Mouse (Mus musculus): ENCODE results near the gene Med13. TPM values are rescaled to one million over a fixed set of nuclear protein-coding genes. Genes with fewer than 3 reads are reported as not detected.

The Med13 gene
- polyA plus RNA-seq, 1 experiment from 2014 or later = 17.4 TPM

GRCm38 (mm10) chr11:86382520-86383157 is 25.2 kb upstream of the Med13 start:
- Histone ChIP-seq H3K27ac (ENCODE audit: low read depth, low read length) (no peak overlapping the region), H3K4me3 (ENCODE audit: low read depth, low read length) (no peak overlapping the region), H3K36me3 (ENCODE audit: control insufficient read depth, insufficient read depth, low read length) (no peaks in the 10 kb centered on the region), H3K9ac (ENCODE audit: low read depth, low read length) (no peak overlapping the region), H3K9me3 (ENCODE audit: control insufficient read depth, low read length) (no peaks in the 10 kb centered on the region), H3K4me1 (replicated peaks; ENCODE audit: control insufficient read depth, insufficient read depth, low read length) (no peaks in the 10 kb centered on the region), H3K4me2 (replicated peaks; ENCODE audit: low read depth, low read length) (no peak overlapping the region), H3K27me3 (ENCODE audit: control insufficient read depth, insufficient read depth, low read length) (no peaks in the 10 kb centered on the region)
- DNase-seq (ENCODE audit: low spot score) (no peak), ATAC-seq (ENCODE audit: low FRiP score) (no peak)
- 90% methylated on average over 10 of the region's 10 CpGs for WGBS

- H3K4me3 ChIP-seq (ENCODE audit: low read depth, low read length) = no peak overlapping the region
- no peaks in the 10 kb centered on the region for H3K27me3 ChIP-seq (ENCODE audit: control insufficient read depth, insufficient read depth, low read length)
- no peak overlapping the region for H3K4me2 ChIP-seq (replicated peaks; ENCODE audit: low read depth, low read length)
- WGBS = 79% methylated on average over 5 of the region's 5 CpGs
- H3K27ac ChIP-seq (ENCODE audit: low read depth, low read length) = no peak overlapping the region
- no peak for ATAC-seq (ENCODE audit: low FRiP score)
- no peaks in the 10 kb centered on the region for H3K4me1 ChIP-seq (replicated peaks; ENCODE audit: control insufficient read depth, insufficient read depth, low read length)
- H3K9me3 ChIP-seq (ENCODE audit: control insufficient read depth, low read length) = no peaks in the 10 kb centered on the region
- DNase-seq (ENCODE audit: low spot score) = no peak
- H3K9ac ChIP-seq (ENCODE audit: low read depth, low read length) = no peak overlapping the region
- no peaks in the 10 kb centered on the region for H3K36me3 ChIP-seq (ENCODE audit: control insufficient read depth, insufficient read depth, low read length)
Observed at GRCm38 (mm10) chr11:86381478-86382091, 24.2 kb upstream of the Med13 start.

- Histone ChIP-seq H3K9me3 (ENCODE audit: control insufficient read depth, low read length) (no peaks in the 10 kb centered on the region), H3K9ac (ENCODE audit: low read depth, low read length) (no peak overlapping the region), H3K27ac (ENCODE audit: low read depth, low read length) (no peak overlapping the region), H3K4me3 (ENCODE audit: low read depth, low read length) (no peak overlapping the region), H3K4me2 (replicated peaks; ENCODE audit: low read depth, low read length) (no peak overlapping the region), H3K4me1 (replicated peaks; ENCODE audit: control insufficient read depth, insufficient read depth, low read length) (no peaks in the 10 kb centered on the region), H3K27me3 (ENCODE audit: control insufficient read depth, insufficient read depth, low read length) (no peaks in the 10 kb centered on the region), H3K36me3 (ENCODE audit: control insufficient read depth, insufficient read depth, low read length) (no peaks in the 10 kb centered on the region)
- ATAC-seq (ENCODE audit: low FRiP score) (no peak), DNase-seq (ENCODE audit: low spot score) (no peak)
- WGBS = 87% methylated on average over 12 of the region's 12 CpGs
Observed at GRCm38 (mm10) chr11:86380521-86381238, 23.3 kb upstream of the Med13 start.

- no peak for ATAC-seq (ENCODE audit: low FRiP score)
- no peak overlapping the region for H3K4me3 ChIP-seq (ENCODE audit: low read depth, low read length)
Observed at GRCm38 (mm10) chr11:86378981-86379380, 21.6 kb upstream of the Med13 start.

GRCm38 (mm10) chr11:86377841-86378240 is 20.4 kb upstream of the Med13 start:
- H3K27me3 ChIP-seq (ENCODE audit: control insufficient read depth, insufficient read depth, low read length) = no peaks in the 10 kb centered on the region
- no peak overlapping the region for H3K4me3 ChIP-seq (ENCODE audit: low read depth, low read length)
- no peak overlapping the region for H3K4me2 ChIP-seq (replicated peaks; ENCODE audit: low read depth, low read length)
- H3K36me3 ChIP-seq (ENCODE audit: control insufficient read depth, insufficient read depth, low read length) = no peaks in the 10 kb centered on the region
- no peaks in the 10 kb centered on the region for H3K4me1 ChIP-seq (replicated peaks; ENCODE audit: control insufficient read depth, insufficient read depth, low read length)
- no peak overlapping the region for H3K9ac ChIP-seq (ENCODE audit: low read depth, low read length)
- no peaks in the 10 kb centered on the region for H3K9me3 ChIP-seq (ENCODE audit: control insufficient read depth, low read length)
- H3K27ac ChIP-seq (ENCODE audit: low read depth, low read length) = no peak overlapping the region
- ATAC-seq (ENCODE audit: low FRiP score) (no peak), DNase-seq (ENCODE audit: low spot score) (no peak)
- WGBS = 90% methylated on average over 5 of the region's 5 CpGs

More at GRCm38 (mm10) chr11:86378981-86379380, 21.6 kb upstream of the Med13 start:
- Histone ChIP-seq H3K27me3 (ENCODE audit: control insufficient read depth, insufficient read depth, low read length) (no peaks in the 10 kb centered on the region), H3K36me3 (ENCODE audit: control insufficient read depth, insufficient read depth, low read length) (no peaks in the 10 kb centered on the region), H3K9me3 (ENCODE audit: control insufficient read depth, low read length) (no peaks in the 10 kb centered on the region), H3K27ac (ENCODE audit: low read depth, low read length) (no peak overlapping the region), H3K9ac (ENCODE audit: low read depth, low read length) (no peak overlapping the region), H3K4me1 (replicated peaks; ENCODE audit: control insufficient read depth, insufficient read depth, low read length) (no peaks in the 10 kb centered on the region), H3K4me2 (replicated peaks; ENCODE audit: low read depth, low read length) (no peak overlapping the region)
- DNase-seq (ENCODE audit: low spot score) = no peak
- WGBS = 73% methylated on average over 4 of the region's 4 CpGs

- DNase-seq (ENCODE audit: low spot score) = no peak
- 79% methylated on average over 4 of the region's 4 CpGs for WGBS
- Histone ChIP-seq H3K4me1 (replicated peaks; ENCODE audit: control insufficient read depth, insufficient read depth, low read length) (no peaks in the 10 kb centered on the region), H3K36me3 (ENCODE audit: control insufficient read depth, insufficient read depth, low read length) (no peaks in the 10 kb centered on the region), H3K4me2 (replicated peaks; ENCODE audit: low read depth, low read length) (no peak overlapping the region), H3K27ac (ENCODE audit: low read depth, low read length) (no peak overlapping the region), H3K4me3 (ENCODE audit: low read depth, low read length) (no peak overlapping the region), H3K9ac (ENCODE audit: low read depth, low read length) (no peak overlapping the region), H3K27me3 (ENCODE audit: control insufficient read depth, insufficient read depth, low read length) (no peaks in the 10 kb centered on the region), H3K9me3 (ENCODE audit: control insufficient read depth, low read length) (no peaks in the 10 kb centered on the region)
- ATAC-seq (ENCODE audit: low FRiP score) = no peak
Observed at GRCm38 (mm10) chr11:86376707-86377106, 19.3 kb upstream of the Med13 start.

- H3K27me3 ChIP-seq (ENCODE audit: control insufficient read depth, insufficient read depth, low read length) = no peaks in the 10 kb centered on the region
- no peak overlapping the region for H3K4me3 ChIP-seq (ENCODE audit: low read depth, low read length)
- ATAC-seq (ENCODE audit: low FRiP score) = no peak
- WGBS = 94% methylated on average over 6 of the region's 6 CpGs
- no peak for DNase-seq (ENCODE audit: low spot score)
- H3K9ac ChIP-seq (ENCODE audit: low read depth, low read length) = no peak overlapping the region
- no peaks in the 10 kb centered on the region for H3K36me3 ChIP-seq (ENCODE audit: control insufficient read depth, insufficient read depth, low read length)
- no peaks in the 10 kb centered on the region for H3K4me1 ChIP-seq (replicated peaks; ENCODE audit: control insufficient read depth, insufficient read depth, low read length)
- H3K27ac ChIP-seq (ENCODE audit: low read depth, low read length) = no peak overlapping the region
- H3K9me3 ChIP-seq (ENCODE audit: control insufficient read depth, low read length) = no peaks in the 10 kb centered on the region
- no peak overlapping the region for H3K4me2 ChIP-seq (replicated peaks; ENCODE audit: low read depth, low read length)
Observed at GRCm38 (mm10) chr11:86375086-86375485, 17.7 kb upstream of the Med13 start.

- DNase-seq (ENCODE audit: low spot score) (no peak), ATAC-seq (ENCODE audit: low FRiP score) (no peak)
- H3K4me2 ChIP-seq (replicated peaks; ENCODE audit: low read depth, low read length) = no peak overlapping the region
- H3K27ac ChIP-seq (ENCODE audit: low read depth, low read length) = no peak overlapping the region
- H3K4me3 ChIP-seq (ENCODE audit: low read depth, low read length) = no peak overlapping the region
- H3K4me1 ChIP-seq (replicated peaks; ENCODE audit: control insufficient read depth, insufficient read depth, low read length) = no peaks in the 10 kb centered on the region
- H3K36me3 ChIP-seq (ENCODE audit: control insufficient read depth, insufficient read depth, low read length) = no peaks in the 10 kb centered on the region
- H3K9me3 ChIP-seq (ENCODE audit: control insufficient read depth, low read length) = no peaks in the 10 kb centered on the region
- H3K9ac ChIP-seq (ENCODE audit: low read depth, low read length) = no peak overlapping the region
- whole genome bisulfite sequencing = 84% methylated on average over 7 of the region's 7 CpGs
- no peaks in the 10 kb centered on the region for H3K27me3 ChIP-seq (ENCODE audit: control insufficient read depth, insufficient read depth, low read length)
Observed at GRCm38 (mm10) chr11:86371266-86371665, 13.9 kb upstream of the Med13 start.

- DNase-seq (ENCODE audit: low spot score) = no peak
- Histone ChIP-seq H3K9ac (ENCODE audit: low read depth, low read length) (no peak overlapping the region), H3K27ac (ENCODE audit: low read depth, low read length) (no peak overlapping the region), H3K4me1 (replicated peaks; ENCODE audit: control insufficient read depth, insufficient read depth, low read length) (no peaks in the 10 kb centered on the region), H3K36me3 (ENCODE audit: control insufficient read depth, insufficient read depth, low read length) (no peaks in the 10 kb centered on the region), H3K4me2 (replicated peaks; ENCODE audit: low read depth, low read length) (no peak overlapping the region), H3K4me3 (ENCODE audit: low read depth, low read length) (no peak overlapping the region), H3K27me3 (ENCODE audit: control insufficient read depth, insufficient read depth, low read length) (no peaks in the 10 kb centered on the region), H3K9me3 (ENCODE audit: control insufficient read depth, low read length) (no peaks in the 10 kb centered on the region)
- ATAC-seq (ENCODE audit: low FRiP score) = no peak
- 95% methylated on average over 5 of the region's 5 CpGs for WGBS
Observed at GRCm38 (mm10) chr11:86369860-86370259, 12.5 kb upstream of the Med13 start.

Measured in hindbrain, embryonic 11.5 days (tissue).